Mouse (Mus musculus) heart, postnatal 0 days (tissue): ENCODE results near the gene Cmtm2a.
A peak's percentile ranks its signal among the peaks of the same experiment; 100 is the strongest.

Experiments used
- CTCF ChIP-seq: IDR thresholded peaks from 2 replicates; pipeline ENCODE4 v1.5.1; 2016; ENCODE audit warnings: antibody characterized with exemption, control low read depth, low read depth
- EP300 ChIP-seq: IDR thresholded peaks from 2 replicates; pipeline ENCODE4 v1.6.1; 2016; ENCODE audit warnings: antibody characterized with exemption, low read depth

GRCm38 (mm10) chr8:104341106-104341561, 48.2 kb upstream of the Cmtm2a start:
- TF ChIP-seq CTCF (0 out of 2 replicates have a peak, but pooled peaks have one; percentile 1), EP300 (no peak)
